ENCODE assay signal across 25 mouse cellular contexts in genomic region chr3:153652850-153653249, GRCm38 (mm10).
"Had no signal": no experiment of that assay in that cellular context is flagged by ENCODE, and none has a peak within 500 bp of the region (broad histone marks: within the 10 kb centered on the region; RNA-seq: fewer than 3 reads in every experiment).

No protein-coding gene starts in this region.

- H3K36me3 ChIP-seq: limb, embryonic 12.5 days; lung, embryonic 15.5 days; neural tube, embryonic 12.5 days; neural tube, embryonic 15.5 days had no signal

- H3K9me3 ChIP-seq: limb, embryonic 12.5 days; liver, embryonic 12.5 days; liver, embryonic 15.5 days; lung, embryonic 15.5 days; megakaryocyte, embryonic 14.5 days; neural tube, embryonic 12.5 days; neural tube, embryonic 15.5 days had no signal

- H3K9ac ChIP-seq: limb, embryonic 12.5 days; liver, embryonic 12.5 days; liver, embryonic 15.5 days; lung, embryonic 15.5 days; neural tube, embryonic 12.5 days; neural tube, embryonic 15.5 days had no signal

- H3K4me3 ChIP-seq: left cerebral cortex, adult 2 months; limb, embryonic 12.5 days; liver, embryonic 12.5 days; liver, embryonic 15.5 days; lung, embryonic 15.5 days; megakaryocyte, embryonic 14.5 days; neural tube, embryonic 12.5 days; neural tube, embryonic 15.5 days had no signal

- H3K27me3 ChIP-seq: limb, embryonic 12.5 days; liver, embryonic 12.5 days; liver, embryonic 15.5 days; lung, embryonic 15.5 days; neural tube, embryonic 12.5 days; neural tube, embryonic 15.5 days had no signal

- ATAC-seq: intestine, postnatal 0 days; liver, embryonic 12.5 days had no signal

- DNase-seq: kidney, adult 8-10 months; kidney, postnatal 36 days; layer of hippocampus, postnatal 36 days; liver; lung, adult 18-20 months; lung, postnatal 10 days; lung, postnatal 36 days; midbrain, embryonic 14.5 days; right cerebral cortex, adult 18-20 months; right cerebral cortex, postnatal 14 days; right cerebral cortex, postnatal 4 days; thymus, adult 2 months; thymus, postnatal 14 days; thymus, postnatal 4 days had no signal

- H3K4me1 ChIP-seq: lung, embryonic 15.5 days; megakaryocyte, embryonic 14.5 days had no signal

- H3K4me2 ChIP-seq: limb, embryonic 12.5 days; liver, embryonic 12.5 days; liver, embryonic 15.5 days; lung, embryonic 15.5 days; midbrain, embryonic 11.5 days; neural tube, embryonic 12.5 days; neural tube, embryonic 15.5 days had no signal

- H3K27ac ChIP-seq: left cerebral cortex, adult 2 months; limb, embryonic 12.5 days; liver, embryonic 12.5 days; liver, embryonic 15.5 days; lung, embryonic 15.5 days; neural tube, embryonic 12.5 days; neural tube, embryonic 15.5 days; stomach, postnatal 0 days had no signal
